Mouse (Mus musculus): Measurements from ENCODE around the gene Majin. TPM values are rescaled to one million over a fixed set of nuclear protein-coding genes. Genes with fewer than 3 reads are reported as not detected.

Gene Majin
- not detected in 2 replicates for polyA plus RNA-seq (2016; fragmentation: Nextera tagmentation; extraction: Ambion mirVana)

DNA sequence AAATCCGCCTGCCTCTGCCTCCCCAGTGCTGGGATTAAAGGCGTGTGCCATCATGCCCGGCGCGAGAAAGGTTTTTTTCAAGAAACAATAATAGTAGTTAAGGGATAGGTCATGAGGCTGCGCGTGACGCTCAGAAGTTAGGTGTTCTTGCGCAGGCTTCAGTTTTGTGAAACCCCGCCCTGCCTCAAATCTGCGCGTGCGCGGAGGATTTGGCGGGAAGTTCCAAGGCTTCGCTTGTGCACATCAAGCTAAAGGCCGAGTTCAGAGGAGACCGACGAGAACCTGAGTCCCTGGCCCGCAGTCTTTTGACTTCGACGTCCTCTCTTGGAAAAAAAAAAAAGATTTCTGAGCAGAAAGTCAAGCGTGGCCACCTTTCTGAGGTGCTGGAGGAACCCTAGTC is at the start of gene Majin:
TSS of gene Majin (plus strand) at position 258 of the 400 bp plus-strand sequence.
- WGBS = 84% methylated on average over 23 of the region's 23 CpGs

DNA sequence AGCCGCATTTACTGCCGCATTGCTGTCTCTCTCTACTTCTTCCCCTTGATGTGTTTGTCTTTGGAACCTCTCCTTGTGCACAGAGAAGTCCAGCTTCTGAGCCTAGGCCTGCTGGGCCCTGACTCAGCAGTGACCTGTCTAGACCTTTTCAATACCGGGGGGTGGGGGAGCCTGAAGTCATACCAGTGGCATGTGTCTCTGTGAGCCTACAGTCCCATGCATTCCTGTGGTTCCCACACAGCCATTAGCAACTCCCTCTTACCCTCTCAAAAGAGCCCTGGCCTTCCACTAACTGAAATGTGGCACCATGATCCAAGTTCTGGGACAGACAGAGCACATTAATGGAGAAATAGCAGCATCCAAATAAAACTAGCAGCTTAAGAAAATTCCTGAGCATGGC is 47.8 kb upstream of the Majin start:
- 92% methylated on average over 3 of the region's 3 CpGs for WGBS
- Histone ChIP-seq H3K27ac (no peak overlapping the region), H3K9me3 (replicated peaks) (no peaks in the 10 kb centered on the region), H3K27me3 (ENCODE audit: low read depth, poor library complexity, severe bottlenecking) (no peaks in the 10 kb centered on the region), H3K4me1 (peaks cover 13% of the 10 kb centered on the region), H3K4me3 (no peak overlapping the region), H3K36me3 (peaks cover 45% of the 10 kb centered on the region)
- DNase-seq (ENCODE audit: low spot score) = no peak

More for the DNA sequence above, at the start of gene Majin:
- DNase-seq (ENCODE audit: low spot score) = no peak
- H3K9me3 ChIP-seq (replicated peaks) = no peaks in the 10 kb centered on the region
- H3K27ac ChIP-seq = no peak within 1 kb of the TSS
- peaks cover 4% of the 10 kb centered on the region; the same call in 1 of the 2 replicates for H3K4me1 ChIP-seq
- no peaks in the 10 kb centered on the region for H3K36me3 ChIP-seq
- H3K4me3 ChIP-seq = no peak within 1 kb of the TSS
- no peaks in the 10 kb centered on the region for H3K27me3 ChIP-seq (ENCODE audit: low read depth, poor library complexity, severe bottlenecking)

DNA sequence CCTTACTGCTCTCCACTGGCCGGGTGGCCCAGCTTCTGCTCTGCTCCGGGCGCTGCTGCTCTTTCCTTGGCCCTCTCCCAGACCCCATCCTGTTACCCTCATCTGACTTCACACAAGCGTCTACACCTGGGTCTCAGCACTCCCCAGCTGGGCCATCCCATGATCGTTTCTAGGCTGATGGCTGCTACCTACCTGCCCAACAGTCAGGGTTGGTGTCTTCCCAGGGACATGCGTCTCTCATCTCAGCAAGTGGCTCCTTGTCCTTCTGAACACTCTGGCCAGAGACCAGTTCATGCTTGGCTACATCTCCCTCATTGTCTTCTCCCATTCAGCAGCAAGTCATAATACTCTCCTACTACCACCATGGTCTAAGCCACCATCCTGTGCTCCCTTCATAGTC is 44.5 kb upstream of the Majin start:
- Histone ChIP-seq H3K27ac (peak overlapping the region; percentile 98; the same call in 1 of the 2 replicates), H3K4me3 (peak overlapping the region; percentile 71), H3K4me1 (peaks cover 19% of the 10 kb centered on the region), H3K9me3 (replicated peaks) (no peaks in the 10 kb centered on the region), H3K27me3 (ENCODE audit: low read depth, poor library complexity, severe bottlenecking) (no peaks in the 10 kb centered on the region), H3K36me3 (peaks cover 34% of the 10 kb centered on the region)
- no peak for DNase-seq (ENCODE audit: low spot score)
- WGBS = 95% methylated on average over 6 of the region's 6 CpGs

DNA sequence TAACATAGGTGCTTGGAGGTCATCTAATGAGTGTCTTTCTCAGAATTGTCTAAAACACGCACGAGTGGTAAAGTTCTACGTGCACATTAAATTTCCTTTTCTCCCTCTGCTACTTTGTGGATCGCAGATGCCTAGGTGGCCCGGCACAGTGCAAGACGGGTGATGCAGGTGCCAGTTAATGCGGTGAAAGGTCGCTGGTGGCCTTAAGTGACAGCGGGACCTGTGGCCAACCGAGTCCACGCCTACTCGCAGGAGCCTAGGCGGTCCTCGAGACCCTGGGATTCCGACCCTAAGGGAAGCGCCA is 43.9 kb upstream of the Majin start:
- peaks cover 19% of the 10 kb centered on the region for H3K4me1 ChIP-seq
- no peak for DNase-seq (ENCODE audit: low spot score)
- H3K27me3 ChIP-seq (ENCODE audit: low read depth, poor library complexity, severe bottlenecking) = no peaks in the 10 kb centered on the region
- H3K27ac ChIP-seq = peak overlapping the region; percentile 98
- H3K4me3 ChIP-seq = peak overlapping the region; percentile 71
- H3K9me3 ChIP-seq (replicated peaks) = no peaks in the 10 kb centered on the region
- peaks cover 28% of the 10 kb centered on the region for H3K36me3 ChIP-seq
- WGBS = 9% methylated on average over 16 of the region's 16 CpGs

DNA sequence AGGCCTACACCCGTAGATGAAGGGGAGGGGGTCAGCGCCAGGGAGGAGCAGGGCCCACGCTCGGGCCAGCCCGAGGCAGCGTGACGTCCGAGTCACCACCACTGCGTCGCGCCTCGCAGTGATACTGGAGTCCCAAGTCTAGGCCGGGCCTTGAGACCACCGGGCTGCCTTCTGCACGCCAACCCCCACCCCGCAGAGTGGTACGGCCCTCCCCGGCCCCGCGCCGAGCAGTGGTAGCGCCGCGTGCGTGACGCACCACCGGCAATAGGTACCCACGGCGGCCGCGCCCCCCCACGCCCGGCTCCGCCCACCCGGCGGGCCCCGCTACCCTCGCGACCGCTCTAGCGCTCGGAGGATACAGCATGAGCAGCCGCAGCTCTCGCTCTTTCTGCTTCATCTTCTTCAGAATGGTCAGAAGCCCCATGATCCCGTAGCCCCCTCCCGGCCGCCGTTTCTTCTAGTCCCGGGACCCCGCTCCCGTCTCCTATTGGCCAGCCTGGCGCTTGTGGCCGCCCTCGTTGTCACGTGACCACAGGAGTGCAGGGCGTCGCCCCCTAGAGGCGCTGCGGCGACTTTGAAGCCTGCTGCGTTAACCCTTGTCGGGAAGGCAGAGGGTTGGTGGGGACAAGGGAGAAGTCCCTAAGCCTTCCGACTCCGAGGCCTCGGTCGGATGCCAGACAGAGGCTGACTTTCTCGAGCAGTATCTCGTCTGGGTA is 43.4 kb upstream of the Majin start, which contains the start of gene Batf2:
TSS of gene Batf2 (plus strand) at position 306 of the 716 bp plus-strand sequence.
- no peaks in the 10 kb centered on the region for H3K9me3 ChIP-seq (replicated peaks)
- no peaks in the 10 kb centered on the region for H3K27me3 ChIP-seq (ENCODE audit: low read depth, poor library complexity, severe bottlenecking)
- under 1% methylated on average over 68 of the region's 68 CpGs for WGBS

DNA sequence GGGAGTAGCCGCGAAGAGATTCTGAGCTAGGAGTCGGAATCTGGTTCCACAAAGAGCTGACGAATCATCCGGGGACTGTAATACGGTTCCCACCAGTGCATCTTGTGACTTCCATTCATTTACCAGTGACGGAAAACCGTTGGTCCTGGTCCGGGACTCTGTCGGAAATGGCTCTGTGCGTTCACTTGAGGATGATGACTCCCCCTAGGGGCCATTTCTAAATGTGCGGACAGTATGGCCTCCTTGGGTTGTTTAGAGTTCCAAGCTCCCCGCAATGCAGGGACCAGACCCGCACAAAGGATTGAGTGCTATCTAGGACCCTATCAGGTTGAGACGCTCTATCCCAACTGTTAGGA is 42.8 kb upstream of the Majin start, which contains the start of gene Arl2:
TSS of gene Arl2 (minus strand) at position 155 of the 356 bp plus-strand sequence.
- no peaks in the 10 kb centered on the region for H3K9me3 ChIP-seq (replicated peaks)
- no peaks in the 10 kb centered on the region for H3K27me3 ChIP-seq (ENCODE audit: low read depth, poor library complexity, severe bottlenecking)
- peaks cover 19% of the 10 kb centered on the region for H3K4me1 ChIP-seq
- under 1% methylated on average over 15 of the region's 15 CpGs for WGBS
- H3K36me3 ChIP-seq = peaks cover 17% of the 10 kb centered on the region
- H3K4me3 ChIP-seq = peak within 1 kb of the TSS; percentile 71
- DNase-seq (ENCODE audit: low spot score) = no peak
- peak within 1 kb of the TSS; percentile 98 for H3K27ac ChIP-seq

More for the DNA sequence above, 43.4 kb upstream of the Majin start, which contains the start of gene Batf2:
- H3K36me3 ChIP-seq = peaks cover 22% of the 10 kb centered on the region
- H3K4me3 ChIP-seq = peak within 1 kb of the TSS; percentile 71
- H3K27ac ChIP-seq = peak within 1 kb of the TSS; percentile 98
- peak; percentile 98 for DNase-seq (ENCODE audit: low spot score)
- peaks cover 19% of the 10 kb centered on the region for H3K4me1 ChIP-seq

DNA sequence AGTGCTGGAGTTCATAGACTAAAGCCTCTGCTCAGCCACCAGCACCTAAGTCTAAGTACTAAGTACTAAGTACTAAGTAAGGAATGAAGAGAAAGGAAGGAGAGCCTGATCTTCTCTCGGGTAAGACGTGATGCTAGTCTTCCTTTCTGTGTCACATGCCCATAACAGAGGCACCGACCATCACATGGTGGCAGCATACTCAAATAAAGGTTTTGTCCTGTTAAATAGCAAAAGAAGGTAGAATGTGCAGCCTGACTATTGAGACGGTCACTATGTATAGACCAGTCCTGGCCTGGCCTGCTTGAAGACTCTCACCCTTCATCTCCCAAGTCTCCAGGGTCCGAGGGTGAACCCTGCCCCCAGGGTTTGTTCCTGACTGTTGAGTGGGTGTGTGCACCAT is 39.3 kb upstream of the Majin start:
- no peak for DNase-seq (ENCODE audit: low spot score)
- Histone ChIP-seq H3K4me3 (no peak overlapping the region), H3K27me3 (ENCODE audit: low read depth, poor library complexity, severe bottlenecking) (no peaks in the 10 kb centered on the region), H3K4me1 (peaks cover 14% of the 10 kb centered on the region), H3K36me3 (no peaks in the 10 kb centered on the region), H3K27ac (no peak overlapping the region), H3K9me3 (replicated peaks) (no peaks in the 10 kb centered on the region)
- 79% methylated on average over 5 of the region's 5 CpGs for WGBS

DNA sequence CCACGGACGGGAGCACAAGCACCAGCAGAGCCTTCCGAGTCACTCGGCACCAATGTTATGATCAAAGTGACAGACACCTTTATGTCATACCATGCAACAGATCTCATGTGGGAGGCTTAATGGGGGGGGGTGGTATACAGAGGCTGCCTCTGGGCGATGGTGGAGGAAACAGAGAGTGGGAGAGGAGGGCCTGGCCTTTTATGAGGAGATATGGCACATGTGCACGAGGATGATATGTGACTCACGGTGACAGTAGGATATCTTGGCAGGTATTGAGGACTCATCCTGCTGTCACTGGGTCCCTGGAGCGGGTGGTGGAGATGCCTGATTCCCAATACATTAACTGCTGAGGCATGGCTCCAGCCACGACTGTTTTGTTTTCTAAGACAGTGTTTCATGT is 29.0 kb upstream of the Majin start:
- H3K27ac ChIP-seq = no peak overlapping the region

DNA sequence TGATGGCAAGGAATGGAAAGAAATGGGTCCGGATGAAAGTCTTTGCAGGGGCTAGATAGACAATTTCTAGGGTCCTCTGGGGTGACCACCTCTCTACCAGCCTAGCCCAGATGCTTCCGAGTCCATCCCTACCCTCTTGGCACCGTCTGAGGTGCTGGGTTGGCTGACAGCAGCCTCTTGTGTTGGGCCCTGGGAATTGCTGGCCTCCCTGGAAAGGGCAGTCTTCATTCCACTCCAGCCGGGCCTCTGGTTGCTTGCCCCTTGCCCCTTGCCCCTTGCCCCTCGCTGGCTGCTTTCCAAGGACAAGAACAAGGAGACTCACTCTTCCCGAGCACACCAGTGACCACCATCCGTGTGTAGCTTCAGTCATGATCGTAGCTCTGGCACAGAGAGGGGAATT is 27.8 kb upstream of the Majin start:
- no peak overlapping the region for H3K27ac ChIP-seq
- no peaks in the 10 kb centered on the region for H3K4me1 ChIP-seq
- no peak for DNase-seq (ENCODE audit: low spot score)
- no peaks in the 10 kb centered on the region for H3K36me3 ChIP-seq
- H3K27me3 ChIP-seq (ENCODE audit: low read depth, poor library complexity, severe bottlenecking) = no peaks in the 10 kb centered on the region
- no peak overlapping the region for H3K4me3 ChIP-seq
- H3K9me3 ChIP-seq (replicated peaks) = no peaks in the 10 kb centered on the region
- WGBS = 68% methylated on average over 8 of the region's 8 CpGs

More for the DNA sequence above, 29.0 kb upstream of the Majin start:
- H3K4me3 ChIP-seq = no peak overlapping the region
- H3K27me3 ChIP-seq (ENCODE audit: low read depth, poor library complexity, severe bottlenecking) = no peaks in the 10 kb centered on the region
- H3K4me1 ChIP-seq = no peaks in the 10 kb centered on the region
- WGBS = 87% methylated on average over 9 of the region's 9 CpGs
- no peak for DNase-seq (ENCODE audit: low spot score)
- H3K36me3 ChIP-seq = no peaks in the 10 kb centered on the region
- H3K9me3 ChIP-seq (replicated peaks) = no peaks in the 10 kb centered on the region

DNA sequence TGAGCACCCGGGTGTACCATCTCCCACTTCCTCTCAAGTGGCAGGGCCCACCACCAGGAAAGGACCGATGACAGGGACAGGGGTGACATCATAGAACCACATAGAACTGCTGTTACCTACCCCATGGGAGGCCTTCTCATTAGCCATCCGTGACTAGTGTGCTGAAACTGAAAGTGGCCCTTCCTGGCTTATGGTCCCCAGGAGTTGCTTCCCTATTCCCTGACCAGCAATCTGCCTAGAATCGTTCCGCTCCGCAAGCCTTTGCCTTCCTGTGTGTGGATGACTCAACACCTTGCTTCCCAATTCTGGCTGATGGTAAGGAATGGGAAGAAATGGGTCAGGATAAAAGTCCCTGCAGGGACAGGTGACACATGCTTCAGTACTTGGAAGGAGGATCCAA is 27.0 kb upstream of the Majin start:
- 75% methylated on average over 6 of the region's 6 CpGs for WGBS
- no peaks in the 10 kb centered on the region for H3K9me3 ChIP-seq (replicated peaks)
- DNase-seq (ENCODE audit: low spot score) = no peak
- no peak overlapping the region for H3K27ac ChIP-seq
- no peaks in the 10 kb centered on the region for H3K27me3 ChIP-seq (ENCODE audit: low read depth, poor library complexity, severe bottlenecking)
- H3K36me3 ChIP-seq = no peaks in the 10 kb centered on the region
- no peaks in the 10 kb centered on the region for H3K4me1 ChIP-seq
- no peak overlapping the region for H3K4me3 ChIP-seq

DNA sequence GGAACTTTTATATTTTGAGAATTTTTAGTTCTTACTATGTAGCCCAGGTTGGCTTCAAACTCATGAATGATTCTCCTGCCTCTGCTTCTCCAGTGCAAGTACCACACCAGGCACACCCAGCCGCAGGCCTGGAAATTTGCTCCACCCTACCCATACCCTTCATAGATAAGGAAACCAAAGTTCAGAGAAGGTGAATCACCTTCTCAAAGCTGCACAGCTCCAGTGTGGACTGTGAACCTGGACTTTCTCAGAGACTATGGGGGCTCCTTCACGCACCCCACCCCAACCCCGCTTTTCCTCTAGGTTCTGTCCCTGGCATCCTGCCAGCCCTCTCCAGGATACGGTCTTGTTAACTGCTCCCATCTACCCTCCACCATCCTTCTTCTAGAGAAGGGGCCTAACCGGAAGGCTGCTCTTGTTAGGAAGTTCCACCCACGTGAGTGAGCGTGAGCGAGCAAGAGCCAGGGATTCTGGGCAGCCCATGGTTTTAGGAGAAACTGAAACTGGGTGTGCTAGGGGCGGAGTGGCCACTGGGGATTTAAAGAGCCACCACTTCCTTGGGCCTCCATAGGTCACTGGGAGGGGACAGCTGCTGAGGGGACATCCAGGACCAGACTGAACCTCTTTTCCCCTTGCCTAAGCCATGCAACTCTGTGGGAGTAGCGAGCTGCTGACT is 20.2 kb upstream of the Majin start:
- DNase-seq (ENCODE audit: low spot score) = no peak
- Histone ChIP-seq H3K36me3 (no peaks in the 10 kb centered on the region), H3K27me3 (ENCODE audit: low read depth, poor library complexity, severe bottlenecking) (no peaks in the 10 kb centered on the region), H3K4me1 (0 out of 2 replicates have a peak, but pooled peaks cover 3% of the 10 kb centered on the region), H3K9me3 (replicated peaks) (no peaks in the 10 kb centered on the region), H3K4me3 (no peak overlapping the region), H3K27ac (no peak overlapping the region)
- WGBS = 81% methylated on average over 10 of the region's 10 CpGs

DNA sequence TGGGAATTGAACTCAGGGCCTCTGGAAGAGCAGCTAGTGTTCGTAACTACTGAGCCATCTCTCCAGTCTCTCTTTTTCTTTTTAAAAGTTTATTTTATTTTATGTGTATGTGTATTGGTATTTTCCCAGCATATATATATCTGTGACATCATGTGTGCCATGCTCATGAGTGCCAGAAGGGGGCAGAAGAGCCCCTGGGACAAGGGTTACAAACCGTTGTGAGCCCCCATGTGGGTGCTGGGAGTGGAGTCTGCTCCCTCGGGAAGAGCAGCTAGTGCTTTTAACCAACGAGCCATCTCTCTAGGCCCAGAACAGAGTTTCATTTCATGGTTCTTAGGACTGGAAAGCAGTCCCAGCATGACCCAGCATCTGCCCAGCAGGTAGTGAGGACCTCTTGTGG is 17.4 kb upstream of the Majin start:
- H3K27me3 ChIP-seq (ENCODE audit: low read depth, poor library complexity, severe bottlenecking) = no peaks in the 10 kb centered on the region
- 79% methylated on average over 4 of the region's 4 CpGs for WGBS

DNA sequence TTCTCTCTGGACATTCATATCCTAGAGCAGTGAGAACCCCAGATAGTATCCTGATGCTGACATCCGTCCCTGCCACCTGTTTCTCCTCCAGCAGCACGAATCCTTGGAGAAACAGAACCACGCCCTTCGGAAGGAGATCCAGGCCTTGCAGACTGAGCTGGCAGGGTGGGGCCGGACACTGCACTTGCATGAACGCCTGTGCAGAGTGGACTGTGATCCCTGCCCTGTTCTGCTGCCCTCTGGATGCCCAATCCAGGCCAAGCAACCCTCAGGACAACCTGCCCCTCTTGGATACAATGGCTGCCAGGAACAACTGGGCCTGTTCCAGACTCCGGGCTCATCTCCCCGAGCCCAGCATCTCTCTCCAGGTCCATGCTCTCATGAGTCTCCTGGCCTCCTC is 13.0 kb upstream of the Majin start:
- DNase-seq (ENCODE audit: low spot score) = no peak
- Histone ChIP-seq H3K9me3 (replicated peaks) (no peaks in the 10 kb centered on the region), H3K4me1 (no peaks in the 10 kb centered on the region), H3K27me3 (ENCODE audit: low read depth, poor library complexity, severe bottlenecking) (no peaks in the 10 kb centered on the region), H3K36me3 (no peaks in the 10 kb centered on the region), H3K4me3 (no peak overlapping the region), H3K27ac (no peak overlapping the region)
- WGBS = 86% methylated on average over 8 of the region's 8 CpGs

More for the DNA sequence above, 17.4 kb upstream of the Majin start:
- no peak for DNase-seq (ENCODE audit: low spot score)
- Histone ChIP-seq H3K36me3 (no peaks in the 10 kb centered on the region), H3K4me3 (no peak overlapping the region), H3K4me1 (0 out of 2 replicates have a peak, but pooled peaks cover 3% of the 10 kb centered on the region), H3K27ac (no peak overlapping the region), H3K9me3 (replicated peaks) (no peaks in the 10 kb centered on the region)
